Mouse (Mus musculus) liver, embryonic 14.5 days (tissue): Measurements from ENCODE around the gene Galm.

Experiments
- CTCF ChIP-seq: IDR thresholded peaks from 2 replicates; pipeline ENCODE4 v1.5.1; 2016; ENCODE audit warnings: antibody characterized with exemption, low read depth, control low read depth
- EP300 ChIP-seq: IDR thresholded peaks from 2 replicates; pipeline ENCODE4 v1.6.1; 2016; ENCODE audit warnings: antibody characterized with exemption, low read depth

- TF ChIP-seq CTCF, result no peak
- TF ChIP-seq EP300, result no peak
Measured at GRCm38 (mm10) chr17:80170951-80171350, 43.7 kb downstream of the Galm start.
